ENCODE assay signal across 19 mouse cellular contexts in the genomic region with DNA sequence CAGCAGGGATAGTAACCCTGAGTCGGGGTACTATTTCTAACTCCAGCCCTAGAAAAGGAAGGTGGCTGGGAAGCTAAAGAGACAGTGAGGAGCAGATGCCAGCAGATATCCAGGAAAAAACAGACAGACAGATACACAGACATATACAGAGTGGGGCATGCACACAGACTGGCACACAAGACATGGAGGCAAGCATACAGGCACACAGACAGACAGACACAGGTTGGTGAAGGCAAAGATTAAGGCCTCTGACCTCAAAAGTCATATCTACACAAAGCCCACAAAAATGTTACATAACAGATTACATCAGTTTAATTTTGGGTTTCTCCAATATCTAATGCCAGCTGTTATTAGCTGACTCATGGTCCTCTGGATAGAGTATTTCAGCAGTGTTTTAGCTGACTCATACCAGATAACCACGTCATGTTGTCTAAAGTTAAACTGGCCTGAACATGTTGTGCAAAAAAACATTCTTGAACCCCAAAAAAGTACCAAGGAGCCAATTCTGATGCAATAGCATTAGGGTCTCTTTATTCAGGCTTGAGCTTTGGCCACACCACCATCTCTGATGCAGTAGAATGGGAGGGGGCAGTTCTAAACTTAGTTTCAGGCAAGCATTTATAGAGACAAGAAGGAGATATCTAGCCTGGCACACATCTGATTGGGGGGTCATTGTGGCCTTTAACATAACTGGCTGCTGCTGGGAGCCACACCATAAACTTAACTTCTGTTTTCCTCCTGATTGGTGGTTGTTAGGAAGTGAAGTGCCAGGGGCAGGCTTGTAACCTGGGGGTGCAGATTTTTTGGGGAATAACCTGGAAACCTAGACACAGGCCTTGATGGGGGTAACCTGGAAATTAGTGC.
DNase-seq lines count a peak whose midpoint lies in the region; ATAC-seq and TF ChIP-seq lines count a peak whose summit lies in the region.
"Had no signal": no experiment of that assay in that cellular context is flagged by ENCODE, and none has a peak within 500 bp of the region (broad histone marks: within the 10 kb centered on the region; RNA-seq: fewer than 3 reads in every experiment).

No protein-coding gene starts in this region.

- H3K4me1 ChIP-seq in erythroblast, embryonic 14.5 days (ENCODE audit: control insufficient read depth) = peaks cover 15% of the 10 kb centered on the region
- H3K4me1 ChIP-seq in G1E (ENCODE audit: insufficient read depth, low read depth, low read length) = peaks cover 15% of the 10 kb centered on the region
- H3K4me1 ChIP-seq in liver, embryonic 16.5 days (ENCODE audit: control insufficient read depth, low read depth, low read length) = peaks cover 11% of the 10 kb centered on the region
- peaks cover 2% of the 10 kb centered on the region; the same call in 1 of the 2 replicates for H3K4me1 ChIP-seq in midbrain, embryonic 16.5 days (ENCODE audit: control insufficient read depth, insufficient read depth, low read length)
- H3K4me1 ChIP-seq: hindbrain, embryonic 13.5 days; limb, embryonic 15.5 days; neural tube, embryonic 12.5 days had no signal

- no peak for TF ChIP-seq CTCF in G1E (IDR thresholded peaks at IDR 0.05; ENCODE audit: low read depth, low read length)
- no peak for TF ChIP-seq CTCF in layer of hippocampus, adult 2 months (conservative IDR thresholded peaks at IDR 0.05)

- peak; percentile 4 for DNase-seq in G1E (ENCODE audit: low spot score)
- peak; percentile 50 for DNase-seq in c-Kit-positive CD71-positive TER-119-positive erythroid progenitor cells, embryonic 14.5 days (ENCODE audit: low spot score)
- DNase-seq in retina, postnatal 1 day = no peak
- DNase-seq in layer of hippocampus, adult 2 months (ENCODE audit: low spot score in 2 of 2) = no peak
- DNase-seq: adrenal gland, postnatal 10 days; cerebellum, postnatal 25 days; kidney, adult 11 months; kidney, postnatal 4 days; lung, postnatal 36 days; midbrain, embryonic 14.5 days; thymus, postnatal 36 days had no signal

- WGBS in liver, embryonic 16.5 days (ENCODE audit: insufficient replicate concordance) = 37% methylated on average over 2 of the region's 2 CpGs
- 91% methylated on average over 2 of the region's 2 CpGs for WGBS in midbrain, embryonic 16.5 days

- no peaks in the 10 kb centered on the region for H3K36me3 ChIP-seq in erythroblast, embryonic 14.5 days (ENCODE audit: control insufficient read depth)
- no peaks in the 10 kb centered on the region for H3K36me3 ChIP-seq in G1E (replicated peaks)
- no peaks in the 10 kb centered on the region for H3K36me3 ChIP-seq in liver, embryonic 16.5 days (ENCODE audit: control insufficient read depth, insufficient read depth)
- no peaks in the 10 kb centered on the region for H3K36me3 ChIP-seq in midbrain, embryonic 16.5 days (ENCODE audit: control insufficient read depth, insufficient read depth, low read length)
- H3K36me3 ChIP-seq: hindbrain, embryonic 13.5 days; limb, embryonic 15.5 days; neural tube, embryonic 12.5 days had no signal

- no peaks in the 10 kb centered on the region for H3K27me3 ChIP-seq in erythroblast, embryonic 14.5 days (ENCODE audit: control insufficient read depth)
- peaks cover 3% of the 10 kb centered on the region for H3K27me3 ChIP-seq in G1E (ENCODE audit: insufficient read depth, low read length)
- H3K27me3 ChIP-seq in liver, embryonic 16.5 days (ENCODE audit: control insufficient read depth, insufficient read depth, low read depth, low read length) = no peaks in the 10 kb centered on the region
- H3K27me3 ChIP-seq in midbrain, embryonic 16.5 days (ENCODE audit: control insufficient read depth, insufficient read depth, low read depth, low read length) = no peaks in the 10 kb centered on the region
- H3K27me3 ChIP-seq: hindbrain, embryonic 13.5 days; limb, embryonic 15.5 days; neural tube, embryonic 12.5 days had no signal

- peak overlapping the region; percentile 40 for H3K4me2 ChIP-seq in liver, embryonic 16.5 days (ENCODE audit: low read depth, low read length)
- H3K4me2 ChIP-seq in midbrain, embryonic 16.5 days (ENCODE audit: low read length) = no peak overlapping the region
- H3K4me2 ChIP-seq: hindbrain, embryonic 13.5 days; limb, embryonic 15.5 days; neural tube, embryonic 12.5 days had no signal

- no peak for ATAC-seq in erythroblast, adult 5-6 weeks (replicated peaks; ENCODE audit: low FRiP score, poor library complexity, severe bottlenecking)
- peak; percentile 90 for ATAC-seq in G1E (ENCODE audit: extremely low read depth, insufficient number of reproducible peaks, low FRiP score, poor library complexity, severe bottlenecking)
- peak; percentile 94 for ATAC-seq in liver, embryonic 16.5 days (ENCODE audit: low read depth)
- ATAC-seq in midbrain, embryonic 16.5 days = no peak
- ATAC-seq: forebrain, embryonic 14.5 days had no signal

- peak overlapping the region; percentile 1 for H3K4me3 ChIP-seq in erythroblast, embryonic 14.5 days (replicated peaks)
- H3K4me3 ChIP-seq in G1E (ENCODE audit: low read depth, low read length) = no peak overlapping the region
- H3K4me3 ChIP-seq in liver, embryonic 16.5 days (ENCODE audit: low read depth, low read length) = peak overlapping the region; percentile 16
- no peak overlapping the region for H3K4me3 ChIP-seq in layer of hippocampus, adult 2 months
- no peak overlapping the region for H3K4me3 ChIP-seq in midbrain, embryonic 16.5 days (ENCODE audit: low read depth, low read length)
- H3K4me3 ChIP-seq: hindbrain, embryonic 13.5 days; limb, embryonic 15.5 days; neural tube, embryonic 12.5 days had no signal

- no peaks in the 10 kb centered on the region for H3K9me3 ChIP-seq in erythroblast, embryonic 14.5 days (ENCODE audit: control insufficient read depth, low read length)
- H3K9me3 ChIP-seq in G1E (replicated peaks) = no peaks in the 10 kb centered on the region
- no peaks in the 10 kb centered on the region for H3K9me3 ChIP-seq in liver, embryonic 16.5 days (replicated peaks; ENCODE audit: control insufficient read depth, low read length)
- H3K9me3 ChIP-seq in midbrain, embryonic 16.5 days (replicated peaks; ENCODE audit: control insufficient read depth, low read length, poor library complexity, severe bottlenecking) = no peaks in the 10 kb centered on the region
- H3K9me3 ChIP-seq: hindbrain, embryonic 13.5 days; limb, embryonic 15.5 days; neural tube, embryonic 12.5 days had no signal

- H3K27ac ChIP-seq in liver, embryonic 16.5 days (ENCODE audit: low read length) = peak overlapping the region; percentile 89
- H3K27ac ChIP-seq in layer of hippocampus, adult 2 months = no peak overlapping the region
- H3K27ac ChIP-seq in midbrain, embryonic 16.5 days (ENCODE audit: low read length) = no peak overlapping the region
- H3K27ac ChIP-seq: hindbrain, embryonic 13.5 days; limb, embryonic 15.5 days; neural tube, embryonic 12.5 days had no signal

- peak overlapping the region; percentile 12; the same call in 1 of the 2 replicates for H3K9ac ChIP-seq in liver, embryonic 16.5 days (ENCODE audit: low read depth, low read length)
- H3K9ac ChIP-seq in midbrain, embryonic 16.5 days (ENCODE audit: low read depth, low read length) = no peak overlapping the region
- H3K9ac ChIP-seq: hindbrain, embryonic 13.5 days; limb, embryonic 15.5 days; neural tube, embryonic 12.5 days had no signal

Comparison
In these comparisons a context has a peak if more than half of its experiments do, and no peak if none do; other contexts are left out.
1. H3K4me3 ChIP-seq: peak in erythroblast, embryonic 14.5 days (single experiment) and liver, embryonic 16.5 days (single experiment); none in G1E (single experiment), layer of hippocampus, adult 2 months (single experiment) and midbrain, embryonic 16.5 days (single experiment).
2. ATAC-seq: peak in G1E (single experiment) and liver, embryonic 16.5 days (single experiment); none in erythroblast, adult 5-6 weeks (single experiment) and midbrain, embryonic 16.5 days (single experiment).
3. DNase-seq: peak in G1E (single experiment) and c-Kit-positive CD71-positive TER-119-positive erythroid progenitor cells, embryonic 14.5 days (single experiment); none in retina, postnatal 1 day (single experiment) and layer of hippocampus, adult 2 months (0 of 2).